Mouse (Mus musculus) ES-Bruce4 (cell line): ENCODE results near the gene Lsp1. TPM values are rescaled to one million over a fixed set of nuclear protein-coding genes. Genes with fewer than 3 reads are reported as not detected.

ENCODE experiments used
- H3K27ac ChIP-seq: 2 replicates; pipeline ENCODE4 v1.5.1; 2012; ENCODE audit warnings: low read length, inconsistent platforms; ENCODE audit not compliant: insufficient read depth
- H3K27me3 ChIP-seq: 2 replicates; pipeline ENCODE4 v1.6.1; 2012; ENCODE audit warnings: mild to moderate bottlenecking, low read length, inconsistent platforms; ENCODE audit not compliant: control insufficient read depth, poor library complexity, insufficient read depth, severe bottlenecking
- H3K36me3 ChIP-seq: 2 replicates; pipeline ENCODE4 v1.6.1; 2012; ENCODE audit warnings: inconsistent platforms, mild to moderate bottlenecking, low read length, moderate library complexity; ENCODE audit not compliant: control insufficient read depth, poor library complexity, insufficient read depth, severe bottlenecking
- H3K4me1 ChIP-seq: one replicate; pipeline ENCODE4 v1.8.1; 2011; ENCODE audit warnings: low read length; ENCODE audit not compliant: control insufficient read depth, insufficient read depth
- H3K4me3 ChIP-seq: 2 replicates; pipeline ENCODE4 v1.5.1; 2011; ENCODE audit warnings: low read depth, mild to moderate bottlenecking, low read length
- H3K9ac ChIP-seq: 2 replicates; pipeline ENCODE4 v1.6.1; 2012; ENCODE audit warnings: low read depth, mild to moderate bottlenecking, inconsistent platforms; ENCODE audit not compliant: poor library complexity, severe bottlenecking
- H3K9me3 ChIP-seq: replicated peaks from 2 replicates; pipeline ENCODE4 v1.6.1; 2012; ENCODE audit warnings: mild to moderate bottlenecking, low read length, inconsistent platforms; ENCODE audit not compliant: control insufficient read depth, poor library complexity, insufficient read depth, severe bottlenecking
- CTCF ChIP-seq: IDR thresholded peaks from one replicate; pipeline ENCODE4 v1.8.1; 2011; ENCODE audit warnings: low read depth, low read length
- EP300 ChIP-seq: IDR thresholded peaks from 2 replicates; pipeline ENCODE4 v1.6.1; 2011; ENCODE audit warnings: low read depth, low read length; ENCODE audit not compliant: insufficient read depth
- POLR2A ChIP-seq: IDR thresholded peaks from one replicate; pipeline ENCODE4 v1.8.1; 2011; ENCODE audit warnings: low read length; ENCODE audit not compliant: insufficient read depth
- polyA plus RNA-seq: library from polyadenylated mRNA; stranded (reverse); fragments of >200 nt; gene quantifications from 2 replicates; pipeline ENCODE4 v1.2.4, GENCODE M21; 2011; ENCODE audit warnings: low read depth; ENCODE audit not compliant: missing spikeins, insufficient read depth, insufficient read length

Gene Lsp1
- polyA plus RNA-seq, 1 experiment: 6.0 TPM

- no peaks in the 10 kb centered on the region for H3K9me3 ChIP-seq
- H3K36me3 ChIP-seq: no peaks in the 10 kb centered on the region
- H3K4me1 ChIP-seq: peaks cover 2% of the 10 kb centered on the region
- no peak overlapping the region for H3K27ac ChIP-seq
- H3K27me3 ChIP-seq: no peaks in the 10 kb centered on the region
- H3K9ac ChIP-seq: no peak overlapping the region
- TF ChIP-seq EP300 (0 out of 2 replicates have a peak, but pooled peaks have one; percentile 43), POLR2A (no peak), CTCF (no peak)
- H3K4me3 ChIP-seq: no peak overlapping the region
Observed at GRCm38 (mm10) chr7:142505942-142506341, 45.3 kb downstream of the Lsp1 start.

- TF ChIP-seq CTCF: no peak
- TF ChIP-seq EP300: no peak
- no peak for TF ChIP-seq POLR2A
- Histone ChIP-seq H3K9me3 (no peaks in the 10 kb centered on the region), H3K4me3 (no peak overlapping the region), H3K27me3 (no peaks in the 10 kb centered on the region), H3K27ac (no peak overlapping the region), H3K4me1 (peaks cover 2% of the 10 kb centered on the region), H3K9ac (no peak overlapping the region), H3K36me3 (no peaks in the 10 kb centered on the region)
Observed at GRCm38 (mm10) chr7:142506501-142506900, 45.9 kb downstream of the Lsp1 start.

- Histone ChIP-seq H3K27me3 (no peaks in the 10 kb centered on the region), H3K27ac (no peak overlapping the region), H3K4me3 (no peak overlapping the region), H3K4me1 (peaks cover 2% of the 10 kb centered on the region), H3K36me3 (no peaks in the 10 kb centered on the region), H3K9me3 (no peaks in the 10 kb centered on the region), H3K9ac (no peak overlapping the region)
- TF ChIP-seq EP300: no peak
Observed at GRCm38 (mm10) chr7:142507453-142507852, 46.8 kb downstream of the Lsp1 start.

- Histone ChIP-seq H3K4me1 (peaks cover 2% of the 10 kb centered on the region), H3K36me3 (no peaks in the 10 kb centered on the region), H3K27me3 (no peaks in the 10 kb centered on the region), H3K9me3 (no peaks in the 10 kb centered on the region), H3K27ac (no peak overlapping the region), H3K9ac (no peak overlapping the region), H3K4me3 (no peak overlapping the region)
- no peak for TF ChIP-seq EP300
- no peak for TF ChIP-seq CTCF
- TF ChIP-seq POLR2A: no peak
Observed at GRCm38 (mm10) chr7:142509518-142509917, 48.9 kb downstream of the Lsp1 start.

- Histone ChIP-seq H3K9ac (no peak overlapping the region), H3K4me3 (no peak overlapping the region), H3K27ac (no peak overlapping the region), H3K36me3 (no peaks in the 10 kb centered on the region), H3K9me3 (no peaks in the 10 kb centered on the region), H3K4me1 (peaks cover 2% of the 10 kb centered on the region), H3K27me3 (no peaks in the 10 kb centered on the region)
- TF ChIP-seq EP300 (no peak), POLR2A (no peak), CTCF (no peak)
Observed at GRCm38 (mm10) chr7:142510021-142510777, 49.6 kb downstream of the Lsp1 start.

GRCm38 (mm10) chr7:142514048-142514447, 53.4 kb downstream of the Lsp1 start:
- no peaks in the 10 kb centered on the region for H3K4me1 ChIP-seq
- H3K27me3 ChIP-seq: no peaks in the 10 kb centered on the region
- no peak overlapping the region for H3K27ac ChIP-seq
- no peak for TF ChIP-seq POLR2A
- no peak for TF ChIP-seq CTCF
- H3K4me3 ChIP-seq: no peak overlapping the region
- no peak overlapping the region for H3K9ac ChIP-seq
- no peaks in the 10 kb centered on the region for H3K9me3 ChIP-seq
- H3K36me3 ChIP-seq: no peaks in the 10 kb centered on the region
